Mouse (Mus musculus) heart, embryonic 10.5 days (tissue): ENCODE results near the gene Pea15a. TPM values are rescaled to one million over a fixed set of nuclear protein-coding genes. Genes with fewer than 3 reads are reported as not detected.

Experiments
- DNase-seq: peaks from one replicate; pipeline ENCODE4 v3.0.0-alpha.2; 2017; ENCODE audit warnings: low spot score
- H3K27ac ChIP-seq: fragments of 300-500 bp; sonication (generic); 2 replicates; pipeline ENCODE4 v1.5.1; 2016; ENCODE audit warnings: mild to moderate bottlenecking
- H3K27me3 ChIP-seq: fragments of 300-500 bp; sonication (generic); 2 replicates; pipeline ENCODE4 v1.6.1; 2016; ENCODE audit warnings: mild to moderate bottlenecking; ENCODE audit not compliant: poor library complexity, insufficient read depth, severe bottlenecking
- H3K36me3 ChIP-seq: fragments of 300-500 bp; sonication (generic); 2 replicates; pipeline ENCODE4 v1.6.1; 2016; ENCODE audit warnings: mild to moderate bottlenecking, moderate library complexity
- H3K4me1 ChIP-seq: fragments of 300-500 bp; sonication (generic); 2 replicates; pipeline ENCODE4 v1.6.1; 2016; ENCODE audit warnings: mild to moderate bottlenecking
- H3K4me3 ChIP-seq: fragments of 300-500 bp; sonication (generic); 2 replicates; pipeline ENCODE4 v1.5.1; 2016; ENCODE audit warnings: mild to moderate bottlenecking, moderate library complexity
- H3K9me3 ChIP-seq: fragments of 300-500 bp; sonication (generic); 2 replicates; pipeline ENCODE4 v1.6.1; 2016; ENCODE audit warnings: mild to moderate bottlenecking, moderate library complexity
- WGBS: fragments of 180-500 bp; shearing (Covaris S2); methylation state at CpG from one replicate; pipeline ENCODE4 v1.1.7; 2016; 5-methylcytosine and 5-hydroxymethylcytosine counted together
- polyA plus RNA-seq: library from polyadenylated mRNA; unstranded; fragments of >200 nt; fragmentation: Nextera tagmentation; extraction: Ambion mirVana; gene quantifications from 2 replicates; pipeline ENCODE4 v1.2.1, GENCODE M21; 2016

Pea15a gene
- polyA plus RNA-seq, 1 experiment from 2014 or later = 115 TPM

DNA sequence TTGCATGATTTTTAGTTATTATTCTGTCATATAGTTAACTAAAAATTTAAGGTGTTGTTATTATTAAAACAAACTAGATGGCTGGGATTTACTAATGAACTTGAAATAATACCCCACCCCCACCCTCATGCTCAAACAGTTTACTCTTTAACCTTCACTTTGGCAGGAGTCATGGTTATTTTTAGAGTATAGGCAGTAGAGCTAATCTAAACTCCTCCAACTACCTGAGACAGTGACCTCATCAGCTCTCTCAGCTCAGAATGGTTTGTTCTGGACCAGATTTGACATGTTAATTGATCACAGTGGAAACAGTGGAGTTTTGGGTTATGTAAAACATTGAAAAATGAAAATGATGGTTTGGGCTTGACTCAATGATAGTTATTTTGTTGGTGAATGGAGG is 46.1 kb downstream of the Pea15a start:
- DNase-seq = no peak
- no peaks in the 10 kb centered on the region for H3K9me3 ChIP-seq
- H3K27ac ChIP-seq = peak overlapping the region; percentile 81
- H3K4me1 ChIP-seq = peaks cover 18% of the 10 kb centered on the region
- H3K27me3 ChIP-seq = no peaks in the 10 kb centered on the region
- H3K4me3 ChIP-seq = 0 out of 2 replicates have a peak overlapping the region, but pooled peaks have one; percentile 2
- peaks cover 20% of the 10 kb centered on the region for H3K36me3 ChIP-seq

GRCm38 (mm10) chr1:172159970-172160369 is 46.6 kb downstream of the Pea15a start:
- Histone ChIP-seq H3K27me3 (no peaks in the 10 kb centered on the region), H3K4me1 (peaks cover 18% of the 10 kb centered on the region), H3K4me3 (0 out of 2 replicates have a peak overlapping the region, but pooled peaks have one; percentile 2), H3K27ac (peak overlapping the region; percentile 81), H3K9me3 (no peaks in the 10 kb centered on the region), H3K36me3 (peaks cover 18% of the 10 kb centered on the region)
- WGBS = 53% methylated on average over 4 of the region's 4 CpGs
- no peak for DNase-seq

- 90% methylated on average over 3 of the region's 3 CpGs for WGBS
- DNase-seq = no peak
- Histone ChIP-seq H3K36me3 (peaks cover 61% of the 10 kb centered on the region), H3K27me3 (no peaks in the 10 kb centered on the region), H3K9me3 (no peaks in the 10 kb centered on the region), H3K4me3 (no peak overlapping the region), H3K4me1 (peaks cover 9% of the 10 kb centered on the region; the same call in 1 of the 2 replicates), H3K27ac (no peak overlapping the region)
These were observed 51.1 kb downstream of the Pea15a start for GRCm38 (mm10) chr1:172155518-172155917.

DNA sequence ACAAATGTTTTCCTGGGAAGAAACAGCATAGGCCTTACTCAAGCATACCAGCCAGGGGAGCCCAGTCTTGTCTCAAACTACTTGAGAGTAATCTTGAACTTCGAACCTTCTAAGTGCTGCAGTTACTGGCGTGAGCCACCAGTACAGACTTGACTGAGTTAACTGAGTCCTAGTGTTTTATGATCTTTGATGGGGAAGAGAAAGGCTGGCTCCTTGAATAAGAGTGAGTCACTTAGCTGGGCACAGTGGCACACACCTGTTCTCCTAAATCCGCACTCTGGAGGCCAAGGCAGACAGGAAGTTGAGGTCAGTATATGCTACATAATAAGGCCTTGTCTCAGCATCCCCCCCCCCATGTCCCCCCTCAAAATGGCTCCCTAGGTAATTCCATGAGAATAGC is 52.1 kb downstream of the Pea15a start:
- Histone ChIP-seq H3K27me3 (no peaks in the 10 kb centered on the region), H3K36me3 (peaks cover 68% of the 10 kb centered on the region)
- WGBS = 91% methylated on average over 3 of the region's 3 CpGs

GRCm38 (mm10) chr1:172148955-172149815 is 57.4 kb downstream of the Pea15a start:
- peak overlapping the region; percentile 96 for H3K4me3 ChIP-seq
- WGBS = 24% methylated on average over 19 of the region's 19 CpGs

More for the DNA sequence above, 52.1 kb downstream of the Pea15a start:
- H3K9me3 ChIP-seq = no peaks in the 10 kb centered on the region
- H3K27ac ChIP-seq = no peak overlapping the region
- H3K4me3 ChIP-seq = no peak overlapping the region
- H3K4me1 ChIP-seq = peaks cover 6% of the 10 kb centered on the region; the same call in 1 of the 2 replicates
- DNase-seq = no peak

DNA sequence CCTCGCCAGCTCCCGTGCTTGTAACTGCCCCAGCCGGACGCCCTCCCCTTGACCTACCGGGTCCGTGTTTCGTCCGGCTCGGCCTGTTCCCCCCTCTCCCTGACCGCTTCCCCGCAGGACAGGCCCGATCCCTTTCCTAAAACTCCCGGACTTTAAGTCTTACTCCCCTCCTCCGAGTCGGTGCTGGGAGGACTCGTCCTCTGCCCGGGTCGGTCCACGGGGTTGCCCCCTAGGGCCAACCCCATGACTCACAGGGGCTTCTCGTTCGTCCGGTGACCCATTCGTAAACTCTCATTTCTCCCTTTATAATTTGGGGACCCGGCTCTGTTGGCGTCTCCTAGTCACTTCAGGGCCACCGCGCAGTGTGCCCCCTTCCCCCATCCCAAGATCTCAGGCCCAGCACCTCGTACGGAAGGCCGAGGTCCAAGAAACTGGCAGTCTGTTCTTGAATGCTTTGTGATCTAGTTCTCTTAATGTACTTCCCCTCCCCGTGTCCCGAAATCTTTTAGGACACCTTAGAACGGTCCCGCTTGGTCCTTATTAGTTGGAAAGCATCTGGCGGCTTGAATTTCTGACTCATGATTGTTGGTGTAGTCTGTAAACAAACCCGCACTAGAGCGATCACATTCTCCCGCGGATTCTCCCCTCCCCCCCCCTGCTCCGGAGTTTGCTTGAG is 58.2 kb downstream of the Pea15a start:
- H3K4me1 ChIP-seq = peaks cover 6% of the 10 kb centered on the region; the same call in 1 of the 2 replicates
- no peaks in the 10 kb centered on the region for H3K9me3 ChIP-seq
- H3K27me3 ChIP-seq = no peaks in the 10 kb centered on the region
- peaks cover 35% of the 10 kb centered on the region for H3K36me3 ChIP-seq
- H3K27ac ChIP-seq = peak overlapping the region; percentile 100
- DNase-seq = peak; percentile 80
- peak overlapping the region; percentile 96 for H3K4me3 ChIP-seq
- under 1% methylated on average over 40 of the region's 40 CpGs for WGBS

More at GRCm38 (mm10) chr1:172148955-172149815, 57.4 kb downstream of the Pea15a start:
- Histone ChIP-seq H3K9me3 (no peaks in the 10 kb centered on the region), H3K27ac (peak overlapping the region; percentile 100), H3K27me3 (no peaks in the 10 kb centered on the region), H3K4me1 (peaks cover 6% of the 10 kb centered on the region; the same call in 1 of the 2 replicates), H3K36me3 (peaks cover 42% of the 10 kb centered on the region)
- DNase-seq = no peak

GRCm38 (mm10) chr1:172147835-172148278 is 58.7 kb downstream of the Pea15a start, which contains the start of gene Dcaf8:
Gene Dcaf8, plus strand, starts transcription at chr1:172148084.
- under 1% methylated on average over 42 of the region's 42 CpGs for WGBS
- DNase-seq = peak; percentile 99
- Histone ChIP-seq H3K9me3 (no peaks in the 10 kb centered on the region), H3K27ac (peak within 1 kb of the TSS; percentile 100), H3K4me1 (peaks cover 6% of the 10 kb centered on the region; the same call in 1 of the 2 replicates), H3K4me3 (peak within 1 kb of the TSS; percentile 96), H3K36me3 (peaks cover 29% of the 10 kb centered on the region), H3K27me3 (no peaks in the 10 kb centered on the region)

Other genes with a start within 250 kb of the Pea15a start
- gene Vangl2, start 178.4 kb downstream of the Pea15a start, polyA plus RNA-seq = 12.8 and 16.0 TPM in 2 replicates
- 0.09 TPM in 1 of 2 replicates, not detected in the other for gene Nhlh1, start 149.2 kb downstream of the Pea15a start, polyA plus RNA-seq
- 188 and 218 TPM in 2 replicates for gene Copa, start 124.3 kb downstream of the Pea15a start, polyA plus RNA-seq
- 107 and 124 TPM in 2 replicates for gene Ncstn, start 124.0 kb downstream of the Pea15a start, polyA plus RNA-seq
- gene Pex19, start 80.0 kb downstream of the Pea15a start, polyA plus RNA-seq = 154 and 161 TPM in 2 replicates
- gene Dcaf8, start 58.7 kb downstream of the Pea15a start, polyA plus RNA-seq = 110 and 125 TPM in 2 replicates
- gene Casq1, start 13.1 kb upstream of the Pea15a start, polyA plus RNA-seq = 225 and 307 TPM in 2 replicates
- 0.09 and 0.12 TPM in 2 replicates for gene Atp1a4, start 51.6 kb upstream of the Pea15a start, polyA plus RNA-seq
- 30.1 and 33.2 TPM in 2 replicates for gene Igsf8, start 54.8 kb upstream of the Pea15a start, polyA plus RNA-seq
- gene Atp1a2, start 91.3 kb upstream of the Pea15a start, polyA plus RNA-seq = 8.7 and 22.5 TPM in 2 replicates
- gene Kcnj9, start 122.5 kb upstream of the Pea15a start, polyA plus RNA-seq = not detected in 2 replicates
- gene Kcnj10, start 134.4 kb upstream of the Pea15a start, polyA plus RNA-seq = 0.09 TPM in 1 of 2 replicates, not detected in the other
- gene Pigm, start 169.7 kb upstream of the Pea15a start, polyA plus RNA-seq = 8.0 and 8.6 TPM in 2 replicates